Mouse (Mus musculus) cortical plate, adult 2 months (tissue): Measurements from ENCODE around the gene Foxe1.

Experiments
- CTCF ChIP-seq: fragments of 200-500 bp; IDR thresholded peaks from 2 replicates; pipeline ENCODE4 v1.5.1; 2011; ENCODE audit warnings: mild to moderate bottlenecking, control low read depth, low read length; ENCODE audit not compliant: insufficient read depth; ENCODE audit errors: extremely low read depth
- POLR2A ChIP-seq: fragments of 200-500 bp; IDR thresholded peaks from 2 replicates; pipeline ENCODE4 v1.6.1; 2011; ENCODE audit warnings: mild to moderate bottlenecking, low read length, control low read depth; ENCODE audit not compliant: insufficient read depth; ENCODE audit errors: extremely low read depth

DNA sequence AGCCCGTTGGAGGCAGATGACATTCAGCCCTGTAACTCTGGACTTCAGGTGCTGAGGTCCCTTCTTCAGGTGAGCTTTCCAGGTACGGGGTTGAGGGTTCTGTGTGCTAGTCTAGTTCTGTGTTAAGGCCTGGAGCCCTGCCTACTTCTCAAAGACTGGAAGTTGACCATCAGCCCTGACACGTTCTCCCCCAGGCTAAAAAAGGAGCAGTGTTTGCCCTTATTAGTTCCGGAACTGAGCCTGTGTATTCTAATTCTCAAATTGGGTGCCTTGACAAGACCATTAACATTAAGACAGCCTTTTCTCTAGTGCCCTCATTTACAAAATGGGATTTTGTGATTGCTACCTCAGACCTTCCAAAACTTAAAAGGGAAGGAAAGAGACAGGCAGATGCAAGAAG, 3.7 kb downstream of the Foxe1 start:
- no peak for TF ChIP-seq CTCF
- TF ChIP-seq POLR2A = no peak
